Mouse (Mus musculus) kidney, adult 2 months (tissue): ENCODE measurements at regions not wholly inside any gene's neighbourhood (a gene's known extent, or its start where the extent isn't known, plus 50 kb on each side); places are given as distances from the start of the nearest gene placed in this dataset.

Source experiments
- CTCF ChIP-seq: fragments of 200-500 bp; conservative IDR thresholded peaks from 2 replicates; pipeline ENCODE4 v1.5.1; 2011; ENCODE audit warnings: low read depth, mild to moderate bottlenecking, control low read depth, low read length, moderate library complexity, mixed read lengths; ENCODE audit not compliant: insufficient read depth, insufficient read length
- POLR2A ChIP-seq: fragments of 200-500 bp; IDR thresholded peaks from one replicate; pipeline ENCODE4 v1.6.1; 2011; ENCODE audit warnings: low read depth, low read length, control low read depth

DNA sequence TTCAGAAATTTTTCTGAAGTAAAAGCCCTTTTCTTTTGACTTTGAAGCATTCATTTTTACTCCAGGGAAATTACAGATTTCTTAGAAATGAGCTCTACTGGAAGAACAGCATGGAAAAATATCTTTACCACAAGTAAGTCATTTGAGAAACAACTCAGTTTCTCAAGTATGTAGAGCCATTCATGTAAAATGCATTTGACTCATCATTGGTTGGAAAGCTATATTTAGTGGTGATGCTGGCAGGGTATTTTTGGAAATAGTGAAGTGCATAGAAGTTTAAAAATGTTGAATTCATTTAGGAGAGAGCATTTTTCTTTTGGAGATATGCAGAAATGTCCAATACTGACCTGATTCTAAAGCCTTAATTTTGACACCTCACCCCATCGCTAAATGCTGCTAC is 266.0 kb downstream of the Klf6 start:
- TF ChIP-seq CTCF (no peak), POLR2A (no peak)
